Mouse (Mus musculus) G1E (cell line): Measurements from ENCODE around the gene Nkx6-2.

ENCODE experiments used
- CTCF ChIP-seq: IDR thresholded peaks from 2 replicates; pipeline ENCODE4 v1.5.1; 2012; ENCODE audit warnings: low read depth, low read length, inconsistent platforms, mixed read lengths
- GATA1 ChIP-seq: IDR thresholded peaks from 2 replicates; pipeline ENCODE4 v1.6.1; 2012; ENCODE audit warnings: borderline replicate concordance, low read length, inconsistent platforms, mixed read lengths

GRCm38 (mm10) chr7:139580851-139581775 is 1.5 kb downstream of the Nkx6-2 start:
- no peak for TF ChIP-seq CTCF
- no peak for TF ChIP-seq GATA1
